Mouse (Mus musculus): ENCODE data around the gene Prss22.
"Not testable (repeated sequence)": the region's sequence is repeated elsewhere in the genome, so short reads cannot be mapped to it uniquely, and the experiment has no call there.

Prss22 gene

DNA sequence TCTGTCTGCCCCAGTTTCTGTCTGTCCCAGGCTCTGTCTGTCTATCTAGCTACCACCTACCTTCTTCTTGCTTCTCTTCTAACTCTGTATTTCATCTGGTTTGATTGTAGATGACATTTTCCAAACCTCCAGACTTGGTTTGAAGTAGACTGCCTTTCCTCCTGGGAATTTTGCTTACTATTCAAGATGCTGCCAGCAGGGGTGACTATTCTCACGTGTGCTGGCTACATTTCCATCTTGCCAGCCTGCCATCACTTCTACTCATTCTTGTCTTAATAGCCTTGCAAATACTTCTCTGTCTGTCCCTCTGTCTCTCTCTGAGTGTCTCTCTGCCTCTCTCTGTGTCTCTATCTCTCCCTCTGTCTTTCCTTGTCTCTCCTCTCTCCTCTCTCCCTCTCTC lies 2.5 kb downstream of the Prss22 start:
- no peak for DNase-seq (ENCODE audit: low spot score)

DNA sequence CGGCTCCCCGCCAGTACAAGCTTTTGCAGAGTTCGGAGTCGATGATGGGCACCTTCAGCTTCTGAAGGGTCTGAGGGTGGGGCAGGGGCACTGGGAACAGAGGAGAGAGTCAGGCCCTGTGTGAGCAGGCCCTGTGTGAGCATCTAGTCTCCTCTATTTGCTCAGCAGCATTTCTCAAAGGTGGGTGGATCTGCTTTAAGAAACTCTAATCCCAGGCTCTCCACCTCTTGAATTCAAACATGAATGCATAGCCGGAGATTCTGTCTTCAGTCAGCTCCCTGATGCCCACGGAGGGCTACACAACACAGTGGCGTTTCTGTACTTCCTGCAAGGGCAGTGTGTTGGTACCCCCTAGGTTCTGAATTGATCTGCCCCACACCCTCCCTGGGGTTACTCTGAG lies 3.2 kb downstream of the Prss22 start:
- DNase-seq (ENCODE audit: low spot score) = no peak

DNA sequence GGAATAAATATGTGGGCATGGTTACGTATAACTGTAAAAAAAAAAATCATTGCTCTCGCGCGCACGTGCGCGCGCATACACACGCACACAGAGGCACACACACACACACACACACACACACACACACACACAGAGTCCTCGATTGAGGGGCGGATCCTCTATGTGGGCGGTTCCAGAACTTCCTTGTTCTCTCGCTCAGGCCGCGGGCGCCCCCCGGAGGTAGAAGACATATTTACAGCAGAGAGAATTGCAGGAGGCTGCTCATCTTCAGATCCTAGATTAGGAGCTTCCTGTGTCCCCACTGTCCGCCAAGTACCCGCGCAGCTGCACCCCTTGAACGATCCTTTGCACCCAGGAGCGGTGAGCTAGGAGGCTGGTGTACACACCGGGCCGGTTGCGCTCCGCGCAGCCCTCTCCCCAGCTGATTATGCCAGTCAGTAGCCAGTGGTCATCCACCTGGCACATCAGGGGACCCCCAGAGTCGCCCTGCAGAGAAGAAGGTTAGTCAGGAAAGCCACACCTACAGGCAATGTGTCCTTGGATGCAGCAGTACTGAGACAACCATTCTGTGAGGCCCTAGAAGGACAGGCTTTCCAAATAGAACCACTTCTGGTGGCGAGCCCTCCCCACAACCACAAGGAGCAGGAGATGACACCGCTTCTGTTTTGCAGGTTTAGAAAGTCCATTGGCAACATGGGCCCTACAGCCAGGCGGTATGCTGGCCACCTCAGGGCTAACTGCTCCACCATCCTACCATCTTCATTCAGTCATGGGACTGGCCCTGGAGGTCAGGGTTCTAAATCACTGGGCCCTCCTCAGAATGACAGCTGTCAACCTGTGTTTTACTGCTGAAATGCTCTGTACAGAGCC lies 4.1 kb downstream of the Prss22 start:
- DNase-seq (ENCODE audit: low spot score) = peak; percentile 98

DNA sequence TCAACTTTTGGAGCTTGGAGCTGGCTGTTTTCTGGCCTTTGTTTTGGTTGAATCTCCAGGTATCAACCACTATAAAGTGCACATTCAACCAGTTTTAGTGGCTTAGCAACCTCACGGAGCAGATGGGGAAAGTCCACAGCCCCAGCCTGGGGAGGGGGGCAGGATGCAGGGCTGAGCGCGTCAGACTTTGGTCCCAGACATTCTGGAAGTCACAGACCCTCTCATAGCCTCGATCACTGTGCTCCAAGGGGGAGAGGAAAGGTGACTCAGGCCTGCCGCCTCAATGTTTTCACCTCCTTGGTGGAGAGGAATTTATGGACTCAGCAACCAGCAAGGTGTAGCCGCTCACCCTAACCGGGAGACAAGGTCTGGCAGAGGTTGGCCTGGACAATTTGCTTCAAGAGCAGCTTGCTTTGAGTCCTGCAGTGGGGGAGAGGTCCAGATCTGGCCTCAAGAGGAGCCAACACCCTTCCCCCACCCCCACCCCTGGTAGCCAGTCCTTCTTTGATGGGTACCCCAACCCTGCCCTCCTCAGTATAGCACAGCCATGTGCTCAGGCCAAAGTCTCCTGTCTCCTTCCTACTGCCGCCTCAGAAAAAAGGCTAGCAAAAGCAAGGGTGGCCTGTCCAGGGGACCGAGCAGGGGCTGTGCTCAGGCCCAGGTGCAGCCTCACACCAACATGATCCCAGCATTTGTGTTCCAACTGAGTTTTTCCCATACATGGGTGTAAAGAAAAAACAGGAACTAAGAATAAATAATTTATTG lies 4.9 kb downstream of the Prss22 start:
- no peak for DNase-seq (ENCODE audit: low spot score)

DNA sequence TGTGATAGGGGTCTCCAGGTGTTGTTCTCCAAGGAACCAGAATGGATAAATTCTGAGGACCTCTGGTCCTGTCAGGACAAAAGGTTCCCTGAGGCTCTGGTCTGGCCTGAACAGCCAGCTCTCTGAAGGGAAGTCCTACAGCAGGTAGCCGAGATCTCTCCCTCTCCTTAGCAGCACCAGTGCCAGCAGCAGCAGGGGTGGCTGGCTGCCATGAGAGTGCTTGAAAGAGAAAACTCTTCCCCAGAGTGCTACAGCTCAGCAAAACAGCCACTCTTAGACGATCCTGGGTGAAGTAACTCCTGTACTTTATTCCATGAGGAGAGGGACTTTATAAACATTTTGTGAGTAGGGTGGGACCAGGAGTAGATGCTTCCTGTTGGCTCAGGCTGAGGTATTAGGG lies 8.1 kb downstream of the Prss22 start:
- no peak for DNase-seq (ENCODE audit: low spot score)

DNA sequence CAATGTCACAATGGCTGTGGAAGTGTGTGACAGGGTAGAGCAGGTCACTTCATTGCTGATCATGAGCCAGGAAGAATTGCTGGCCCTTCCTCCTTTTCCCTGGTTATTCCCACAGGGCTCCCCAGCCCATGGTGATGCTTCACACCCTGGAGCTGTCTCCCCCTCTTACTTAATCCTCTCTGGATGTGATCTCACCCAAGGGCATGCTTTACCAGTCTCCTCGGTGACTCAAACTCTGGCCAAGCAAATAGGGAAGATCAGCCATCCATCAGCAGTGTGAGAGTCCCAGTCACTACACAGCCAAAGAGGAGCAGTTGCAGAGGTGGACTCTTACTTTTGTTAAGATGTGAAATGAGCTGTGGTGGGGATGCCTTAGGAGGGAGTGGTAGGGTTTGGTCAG lies 12.9 kb downstream of the Prss22 start:
- no peak for DNase-seq (ENCODE audit: low spot score)

DNA sequence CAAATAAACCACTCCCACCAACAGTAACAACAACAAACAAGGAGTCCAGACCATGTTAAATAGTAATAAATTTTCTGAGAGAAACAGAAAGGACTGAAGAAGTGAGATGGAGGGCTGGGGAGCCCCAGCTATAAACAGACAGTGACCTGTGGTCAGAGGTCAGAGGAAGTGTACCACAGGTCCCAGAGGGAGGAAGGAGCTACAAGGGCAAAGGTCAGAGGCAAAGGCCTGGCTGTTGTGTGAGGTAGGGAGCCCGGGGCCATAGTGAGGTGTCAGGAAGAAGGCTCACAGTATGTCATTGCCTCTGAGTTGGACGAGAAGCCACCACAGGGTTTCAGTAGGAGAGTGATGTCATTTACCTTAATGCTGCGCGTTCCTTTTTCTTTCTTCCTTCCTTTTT lies 15.0 kb downstream of the Prss22 start:
- DNase-seq (ENCODE audit: low spot score) = no peak

DNA sequence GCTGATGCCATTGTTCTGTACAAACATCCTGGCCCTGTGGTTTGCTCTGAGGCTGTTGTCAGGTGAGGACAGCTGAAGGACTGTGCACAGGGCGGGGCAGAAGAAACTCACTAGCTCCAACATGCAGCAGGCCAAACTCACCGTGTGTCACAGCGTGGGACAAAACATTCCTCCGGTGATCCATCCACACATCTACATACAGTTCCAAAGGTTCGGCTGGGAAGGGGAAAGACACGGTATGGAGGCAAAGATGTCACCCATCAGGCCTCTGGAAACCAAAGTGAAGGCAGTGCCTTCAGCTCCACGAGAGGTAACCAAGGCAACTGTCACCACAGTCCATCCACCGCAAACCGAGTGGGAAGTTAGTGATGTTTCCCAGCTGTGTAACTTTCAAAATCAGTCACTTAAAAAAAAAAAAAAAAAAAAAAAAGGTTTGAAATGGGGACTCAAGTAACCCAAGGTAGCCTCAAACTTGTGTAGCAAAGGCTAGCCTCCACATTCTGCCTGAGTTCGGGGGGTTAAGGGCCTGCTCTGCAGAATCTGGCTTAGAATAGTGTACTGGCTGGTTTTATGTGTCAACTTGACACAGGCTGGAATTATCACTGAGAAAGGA lies 17.5 kb downstream of the Prss22 start, which contains the start of gene Prss30:
TSS of gene Prss30 (minus strand) at position 270 of the 613 bp plus-strand sequence.
- no peak for DNase-seq (ENCODE audit: low spot score)

DNA sequence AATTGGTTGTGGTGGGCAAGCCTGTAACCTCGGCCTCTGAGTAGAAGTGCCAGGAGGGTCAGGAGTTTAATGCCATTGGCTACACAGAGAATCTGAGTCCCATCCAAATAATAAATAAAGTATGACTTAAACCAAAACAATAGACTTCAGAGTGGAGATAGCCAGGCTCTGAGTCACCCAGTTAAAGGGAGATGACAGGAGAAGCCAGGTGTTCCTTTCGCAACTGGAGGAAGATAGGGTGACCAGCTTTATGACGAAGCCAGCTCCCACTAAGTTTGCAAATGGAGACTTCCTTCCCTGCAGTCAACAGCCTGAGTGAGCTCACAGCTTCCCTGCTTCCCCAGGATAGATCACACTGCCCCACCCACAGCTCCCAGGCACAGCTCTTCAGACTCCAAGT lies 18.4 kb downstream of the Prss22 start:
- no peak for DNase-seq (ENCODE audit: low spot score)

DNA sequence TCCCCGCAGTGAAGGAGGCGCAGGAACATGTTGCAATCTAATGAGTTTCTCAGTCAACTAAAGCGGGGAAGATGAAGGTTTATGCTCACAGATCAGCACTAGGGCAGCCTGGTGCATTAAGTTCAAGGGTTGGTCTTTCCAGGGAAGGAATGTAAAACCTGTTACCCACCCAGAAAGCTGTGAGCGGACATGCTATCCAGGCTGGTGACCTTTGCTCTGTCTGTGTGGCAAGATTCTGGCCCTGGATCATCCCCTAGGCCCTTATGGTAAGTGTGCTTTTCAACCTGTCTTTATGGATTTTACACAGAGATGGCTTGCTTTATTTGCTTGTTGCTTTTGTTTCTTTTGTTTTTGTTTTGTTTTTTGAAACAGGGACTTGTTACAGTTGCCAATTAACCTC lies 21.2 kb downstream of the Prss22 start:
- no peak for DNase-seq (ENCODE audit: low spot score)

DNA sequence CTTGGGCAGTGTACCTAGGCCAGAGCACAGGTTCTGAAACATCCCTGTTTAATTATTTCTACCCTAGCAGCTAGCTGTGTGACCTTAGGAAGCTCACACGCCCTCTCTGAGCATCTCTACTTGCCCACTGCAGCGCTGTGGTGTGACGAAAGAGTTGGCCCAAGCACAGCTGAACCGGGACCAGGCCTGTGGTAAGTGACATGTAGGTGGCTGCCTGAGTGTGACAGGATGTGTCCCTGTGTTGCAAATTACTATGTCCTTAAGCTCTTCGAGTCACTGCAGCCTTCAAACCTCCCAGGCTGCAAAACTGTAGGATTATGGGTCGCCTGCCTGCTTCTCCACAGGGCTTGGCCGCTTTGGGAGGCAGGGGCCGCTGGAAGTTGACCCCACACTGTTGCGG lies 26.6 kb downstream of the Prss22 start:
- no peak for DNase-seq (ENCODE audit: low spot score)

DNA sequence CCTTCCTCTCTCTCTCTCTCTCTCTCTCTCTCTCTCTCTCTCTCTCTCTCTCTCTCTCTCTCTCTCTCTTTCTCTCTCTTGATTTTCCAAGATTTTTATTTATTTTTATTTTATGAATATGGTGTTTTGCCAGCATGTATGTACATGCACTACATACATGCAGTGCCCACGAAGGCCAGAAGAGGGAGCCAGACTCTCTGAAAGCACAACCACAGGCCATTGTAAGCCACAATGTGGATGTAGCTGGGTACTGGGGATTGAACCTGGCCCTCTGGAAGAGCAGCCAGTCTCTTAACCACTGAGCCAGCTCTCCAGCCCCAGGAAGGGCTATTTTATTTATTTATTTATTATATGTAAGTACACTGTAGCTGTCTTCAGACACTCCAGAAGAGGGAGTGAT lies 28.7 kb downstream of the Prss22 start:
- peak; percentile 86 for DNase-seq (ENCODE audit: low spot score)

DNA sequence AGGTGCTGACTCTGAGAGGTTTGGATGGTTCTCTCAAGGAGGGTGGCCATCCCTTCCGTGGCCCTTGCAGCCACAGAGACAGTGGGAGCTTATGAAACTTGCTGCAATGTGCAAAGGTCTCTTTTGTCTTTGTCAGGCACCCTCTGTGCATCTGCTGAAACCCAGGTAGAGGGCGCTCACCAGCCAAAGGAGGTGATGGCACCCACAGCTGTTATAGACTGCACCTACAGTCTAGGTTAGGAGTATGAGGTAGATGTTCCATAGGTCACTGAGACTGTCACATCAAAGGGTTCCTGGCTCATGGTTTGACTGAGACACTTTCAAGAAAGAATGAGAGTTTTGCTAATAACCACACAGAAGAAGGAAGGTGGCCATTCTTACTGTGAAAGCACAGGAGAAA lies 29.1 kb downstream of the Prss22 start:
- DNase-seq (ENCODE audit: low spot score) = no peak

DNA sequence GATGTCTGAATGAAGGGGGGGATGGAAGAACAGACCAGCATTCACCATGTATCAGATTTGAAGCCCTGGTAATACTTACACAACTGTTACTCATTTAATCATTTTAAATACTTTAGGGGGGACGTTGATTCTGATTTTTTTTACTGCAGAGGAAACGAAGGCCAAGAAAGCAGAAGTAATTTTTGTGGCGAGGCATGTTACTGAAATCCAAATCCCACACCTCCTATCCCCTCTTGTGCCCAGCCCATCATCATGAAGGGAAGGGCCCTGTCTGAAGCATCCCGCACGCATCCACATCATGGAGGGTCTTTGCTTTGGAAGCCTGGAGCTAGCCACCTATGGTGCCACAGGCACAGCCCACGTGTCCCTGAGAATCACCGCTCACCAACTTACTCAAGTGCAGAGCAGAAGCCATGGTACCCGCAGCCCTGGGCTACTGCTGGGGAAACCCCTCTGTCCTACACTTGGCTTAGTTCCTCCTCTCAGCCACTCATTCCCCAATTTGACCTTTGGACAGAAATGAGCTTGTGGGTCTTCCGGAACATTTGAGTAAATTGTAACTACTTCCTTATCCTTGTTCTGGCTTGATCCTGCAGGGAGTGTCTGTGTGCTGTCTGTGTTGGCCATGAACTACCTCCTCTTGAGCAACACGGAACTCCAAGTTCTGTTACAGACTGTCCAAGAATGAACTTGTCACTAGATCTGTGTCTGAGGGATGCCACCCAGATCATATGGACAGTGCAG lies 31.1 kb downstream of the Prss22 start:
- DNase-seq (ENCODE audit: low spot score) = no peak

DNA sequence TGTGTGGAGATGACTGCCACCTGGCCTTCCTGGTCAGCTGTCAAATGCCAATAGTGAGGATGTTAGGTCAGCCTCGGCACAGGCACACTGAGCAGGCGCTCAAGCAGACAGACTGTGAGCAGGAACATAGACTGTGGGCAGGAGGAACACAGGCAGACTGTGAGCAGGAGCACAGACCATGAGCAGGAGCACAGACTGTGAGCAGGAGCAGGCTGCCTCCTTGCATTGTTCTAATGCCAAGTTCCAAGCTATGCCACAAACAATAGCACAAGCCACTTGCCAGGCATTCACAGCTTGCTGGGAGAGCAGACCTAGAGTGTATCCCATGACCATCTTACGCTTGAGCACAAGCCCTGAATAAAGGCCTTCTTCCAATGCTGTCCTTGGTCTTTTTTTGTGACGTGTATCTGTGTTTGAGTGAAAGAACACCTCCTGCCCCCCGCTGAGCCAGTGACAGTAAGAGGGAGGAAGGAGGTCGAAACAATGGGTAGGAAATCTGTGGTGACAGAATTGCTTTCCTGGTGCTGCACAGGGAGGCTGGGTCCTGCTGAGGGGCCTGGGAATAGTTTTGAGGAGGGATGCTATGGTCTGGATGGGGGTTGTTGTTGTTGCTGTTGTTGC lies 32.0 kb downstream of the Prss22 start:
- DNase-seq (ENCODE audit: low spot score) = no peak

DNA sequence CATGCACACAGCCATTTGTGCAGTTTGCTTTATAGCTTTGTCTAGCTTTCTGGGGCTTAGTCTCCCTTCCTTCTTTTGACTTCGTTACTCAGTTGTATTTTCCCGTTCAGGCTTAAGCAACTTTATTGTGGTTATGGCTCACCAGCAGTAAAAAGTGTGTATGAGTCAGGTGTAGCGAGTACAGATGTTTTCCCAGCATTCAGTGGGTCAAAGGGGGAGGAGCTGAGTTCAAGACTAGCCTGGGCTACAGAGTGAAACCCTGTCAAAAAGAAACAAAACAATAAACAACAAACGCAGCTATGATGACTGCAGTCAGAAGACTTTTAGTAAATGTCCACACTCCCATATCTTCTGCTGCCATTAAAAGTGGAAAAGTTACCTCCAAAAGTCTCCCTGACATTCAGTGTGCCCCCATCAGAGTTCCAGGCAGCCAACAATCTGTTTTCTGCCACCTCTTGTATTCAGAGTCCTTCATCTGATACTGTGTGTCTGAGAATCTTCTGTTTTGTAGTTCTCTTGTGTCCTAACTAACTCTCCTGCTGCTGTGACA lies 36.3 kb downstream of the Prss22 start:
- no peak for DNase-seq (ENCODE audit: low spot score)

DNA sequence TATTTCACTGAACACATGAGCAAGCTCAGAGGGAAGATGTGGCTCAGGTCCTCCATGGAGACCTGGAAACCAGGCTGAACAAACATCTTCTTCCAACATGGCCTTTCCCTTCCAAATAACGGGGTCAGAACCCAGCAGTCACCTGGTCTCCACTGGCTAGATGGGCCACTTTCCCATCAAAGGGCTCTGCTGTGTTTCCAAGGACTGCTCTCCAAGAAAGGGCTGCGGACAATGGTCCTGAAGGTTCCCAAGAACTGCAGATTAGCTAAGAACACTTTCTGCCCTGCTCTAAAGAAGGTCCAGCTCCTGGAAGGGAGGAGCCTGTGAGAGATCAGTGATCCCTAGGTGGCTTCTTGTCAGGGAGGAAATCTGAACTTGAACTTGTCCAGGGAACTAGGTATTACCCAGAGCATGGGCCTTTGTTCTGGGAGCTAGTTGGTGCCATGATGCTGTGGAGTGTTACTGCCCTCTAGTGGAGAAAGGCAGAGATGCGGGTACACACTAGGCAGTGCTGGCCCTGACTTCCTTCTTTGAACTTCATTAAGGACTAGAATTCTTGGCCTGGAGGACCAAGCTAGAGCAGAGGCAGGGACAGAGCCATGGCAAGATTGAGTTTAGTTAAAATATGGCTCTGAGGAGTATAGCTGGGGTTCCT lies 37.7 kb downstream of the Prss22 start:
- DNase-seq (ENCODE audit: low spot score) = peak; percentile 84

DNA sequence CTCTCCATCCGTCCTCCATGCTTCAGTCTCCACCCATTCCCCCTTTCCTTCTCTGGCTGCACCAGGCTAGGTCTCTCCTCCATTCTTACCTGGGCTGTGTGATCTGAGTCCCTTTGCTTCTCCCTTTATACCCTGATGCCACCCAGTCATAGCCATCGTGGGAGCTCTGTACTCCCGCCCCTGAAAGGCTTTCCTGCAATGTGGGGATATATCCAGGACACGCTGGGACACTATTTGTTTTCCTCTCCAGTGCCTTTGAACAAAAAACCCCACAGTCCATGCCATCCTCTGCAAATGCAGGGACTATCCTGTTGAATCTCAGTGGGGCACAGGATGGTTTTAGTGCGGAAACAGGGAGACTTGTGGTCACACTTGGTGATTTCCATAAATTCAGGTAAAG lies 42.7 kb downstream of the Prss22 start, which contains the start of gene Sbpl:
TSS of gene Sbpl (minus strand) at position 101 of the 400 bp plus-strand sequence.
- DNase-seq (ENCODE audit: low spot score) = no peak

DNA sequence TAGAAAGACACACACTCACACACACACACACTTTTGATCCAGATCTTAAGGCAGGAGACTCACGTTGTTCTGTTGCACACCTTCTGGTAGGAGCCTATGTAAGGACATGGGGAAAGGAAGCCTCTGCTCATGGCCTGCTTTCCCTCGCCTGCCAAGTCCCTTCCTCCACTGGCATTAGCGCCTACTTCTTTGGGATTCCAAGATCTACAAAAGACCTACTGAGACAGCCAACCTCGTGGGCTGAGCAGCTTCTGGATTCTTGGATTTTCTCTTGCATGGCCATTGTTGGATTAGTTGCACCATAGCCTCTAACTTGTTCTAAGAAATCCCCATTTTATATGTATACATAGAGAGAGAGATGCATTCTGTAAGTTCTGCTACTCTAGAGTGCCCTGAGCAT lies 47.1 kb downstream of the Prss22 start:
- not testable (repeated sequence) for DNase-seq (ENCODE audit: low spot score)

DNA sequence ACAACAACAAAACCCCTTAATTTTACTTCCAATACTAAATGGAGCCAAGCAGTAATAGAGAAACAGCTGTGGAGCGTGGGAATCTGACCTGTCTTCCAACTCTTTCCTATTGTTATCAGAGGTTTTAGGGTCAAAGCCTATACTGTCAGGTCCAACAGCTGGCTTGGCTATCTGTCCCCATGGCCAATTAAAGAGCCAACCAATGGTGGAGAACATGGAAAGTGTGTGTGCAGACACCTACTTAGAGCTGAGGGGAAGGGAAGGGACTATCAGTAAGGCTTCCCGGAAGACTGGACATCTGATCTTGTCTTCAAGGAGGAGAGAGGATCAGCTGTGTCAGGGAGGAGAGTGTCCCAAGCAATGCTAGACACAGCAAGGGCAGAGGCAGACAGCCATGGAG lies 48.8 kb downstream of the Prss22 start:
- DNase-seq (ENCODE audit: low spot score) = no peak

DNA sequence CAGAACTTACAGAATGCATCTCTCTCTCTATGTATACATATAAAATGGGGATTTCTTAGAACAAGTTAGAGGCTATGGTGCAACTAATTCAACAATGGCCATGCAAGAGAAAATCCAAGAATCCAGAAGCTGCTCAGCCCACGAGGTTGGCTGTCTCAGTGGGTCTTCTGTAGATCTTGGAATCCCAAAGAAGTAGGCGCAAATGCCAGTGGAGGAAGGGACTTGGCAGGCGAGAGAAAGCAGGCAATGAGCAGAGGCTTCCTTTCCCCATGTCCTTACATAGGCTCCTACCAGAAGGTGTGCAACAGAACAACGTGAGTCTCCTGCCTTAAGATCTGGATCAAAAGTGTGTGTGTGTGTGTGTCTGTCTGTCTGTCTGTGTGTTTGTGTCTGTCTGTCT lies 50.4 kb downstream of the Prss22 start:
- DNase-seq (ENCODE audit: low spot score) = not testable (repeated sequence)
